Mouse (Mus musculus): ENCODE measurements around the gene Gm21767. TPM values are rescaled to one million over a fixed set of nuclear protein-coding genes. Genes with fewer than 3 reads are reported as not detected.

Gm21767 gene
- polyA plus RNA-seq (2012; rRNA removed) = not detected in 2 replicates

DNA sequence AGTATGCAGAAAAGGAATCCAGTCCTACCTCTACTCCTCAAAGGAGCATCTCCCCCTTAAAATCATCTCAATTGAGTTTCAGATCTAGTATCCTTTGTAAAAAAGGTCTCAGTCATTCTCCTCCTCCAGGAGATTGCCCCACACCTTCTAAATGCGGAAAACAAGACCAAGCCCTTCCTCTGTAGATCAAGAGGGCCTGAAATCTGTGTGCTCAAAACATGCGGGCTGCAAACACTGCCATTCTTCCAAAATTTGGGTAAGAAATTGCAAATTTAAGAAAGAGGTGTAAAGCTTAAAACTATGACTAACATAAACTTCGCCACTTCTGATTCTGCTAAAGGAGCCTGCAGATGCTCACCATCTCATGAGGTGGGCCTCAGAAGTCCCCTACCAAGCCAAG, at the start of gene Gm21767:
Gene Gm21767 (plus strand): TSS at position 301 of the 400 bp plus-strand sequence.

